Mouse (Mus musculus): ENCODE results near the gene Il9r. TPM values are rescaled to one million over a fixed set of nuclear protein-coding genes. Genes with fewer than 3 reads are reported as not detected.
"Not testable (repeated sequence)": the region's sequence is repeated elsewhere in the genome, so short reads cannot be mapped to it uniquely, and the experiment has no call there.

The Il9r gene
- polyA plus RNA-seq, 2 experiments, result 0.21 to 0.54 TPM

- Histone ChIP-seq H3K9ac (ENCODE audit: low read depth, low read length, severe bottlenecking) (no peak overlapping the region), H3K9me3 (ENCODE audit: control insufficient read depth, low read length) (no peaks in the 10 kb centered on the region), H3K4me3 (replicated peaks; ENCODE audit: low read length) (no peak overlapping the region), H3K27ac (replicated peaks; ENCODE audit: low read depth, low read length) (no peak overlapping the region), H3K4me1 (ENCODE audit: control insufficient read depth, insufficient read depth, low read length) (peaks cover 19% of the 10 kb centered on the region), H3K4me2 (replicated peaks; ENCODE audit: low read depth, low read length, severe bottlenecking) (no peak overlapping the region), H3K27me3 (ENCODE audit: control insufficient read depth, insufficient read depth, low read length) (no peaks in the 10 kb centered on the region), H3K36me3 (ENCODE audit: control insufficient read depth, insufficient read depth, low read length) (peaks cover 59% of the 10 kb centered on the region)
- TF ChIP-seq POLR2A (IDR thresholded peaks at IDR 0.05; ENCODE audit: borderline replicate concordance, extremely low read depth, insufficient read depth, insufficient read length), result no peak
- no peak for ATAC-seq (ENCODE audit: low FRiP score, low read depth)
- WGBS, result 93% methylated on average over 18 of the region's 18 CpGs
- DNase-seq (ENCODE audit: low spot score), result no peak
Measured at GRCm38 (mm10) chr11:32215372-32216162, 15.5 kb upstream of the Il9r start.

- H3K9ac ChIP-seq (ENCODE audit: low read depth, low read length, severe bottlenecking), result no peak overlapping the region
- peaks cover 5% of the 10 kb centered on the region; the same call in 1 of the 2 replicates for H3K4me1 ChIP-seq (ENCODE audit: control insufficient read depth, insufficient read depth, low read length)
- H3K9me3 ChIP-seq (ENCODE audit: control insufficient read depth, low read length), result no peaks in the 10 kb centered on the region
- H3K27ac ChIP-seq (replicated peaks; ENCODE audit: low read depth, low read length), result no peak overlapping the region
- peaks cover 82% of the 10 kb centered on the region for H3K36me3 ChIP-seq (ENCODE audit: control insufficient read depth, insufficient read depth, low read length)
- no peak overlapping the region for H3K4me3 ChIP-seq (replicated peaks; ENCODE audit: low read length)
- no peak for TF ChIP-seq POLR2A (IDR thresholded peaks at IDR 0.05; ENCODE audit: borderline replicate concordance, extremely low read depth, insufficient read depth, insufficient read length)
- DNase-seq (ENCODE audit: low spot score), result no peak
- WGBS, result 90% methylated on average over 9 of the region's 9 CpGs
- no peak overlapping the region for H3K4me2 ChIP-seq (replicated peaks; ENCODE audit: low read depth, low read length, severe bottlenecking)
- no peaks in the 10 kb centered on the region for H3K27me3 ChIP-seq (ENCODE audit: control insufficient read depth, insufficient read depth, low read length)
- ATAC-seq (ENCODE audit: low FRiP score, low read depth), result no peak
Measured at GRCm38 (mm10) chr11:32210623-32211022, 10.5 kb upstream of the Il9r start.

DNA sequence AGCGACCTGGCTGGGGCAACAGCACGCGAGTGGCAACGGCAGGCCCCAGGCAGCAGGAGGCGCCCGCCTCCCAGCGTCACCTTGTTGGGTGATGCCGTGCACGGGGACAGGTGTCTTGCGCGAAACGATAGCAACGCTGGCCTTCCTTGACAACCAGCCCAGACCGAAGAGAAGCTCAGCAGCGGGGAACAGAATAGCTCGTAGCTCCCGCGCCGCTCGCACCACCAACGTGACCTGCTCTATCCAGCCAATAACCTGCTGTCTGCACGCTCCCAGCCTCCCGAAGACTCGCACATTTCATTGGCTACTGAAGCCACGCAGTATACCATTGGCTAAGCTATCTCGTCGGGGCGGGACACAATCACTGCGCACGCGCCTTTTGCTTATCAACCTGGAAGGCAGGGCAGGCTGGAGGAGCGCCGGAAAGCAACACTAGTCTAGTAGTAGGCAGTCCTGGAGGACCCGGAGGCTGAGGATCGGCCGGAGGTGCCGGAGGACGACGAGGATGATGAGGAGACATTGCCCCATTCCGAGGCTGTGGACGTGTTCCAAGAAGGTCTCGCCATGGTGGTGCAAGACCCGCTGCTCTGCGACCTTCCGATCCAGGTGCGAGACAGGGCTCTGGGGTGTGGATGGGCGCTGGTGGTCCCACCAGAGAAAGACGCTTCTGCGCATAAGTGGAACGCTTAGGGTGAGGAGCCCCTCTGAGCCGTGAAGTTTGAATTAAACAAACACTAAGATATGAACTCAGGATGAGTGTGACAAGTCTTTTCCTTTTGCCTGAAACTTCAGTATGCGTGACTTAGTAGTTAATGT is 5.2 kb upstream of the Il9r start, which contains the start of gene Snrnp25:
TSS of gene Snrnp25 (plus strand) at position 358 of the 816 bp plus-strand sequence.
- H3K4me1 ChIP-seq (ENCODE audit: control insufficient read depth, insufficient read depth, low read length), result peaks cover 7% of the 10 kb centered on the region; the same call in 1 of the 2 replicates
- no peak within 1 kb of the TSS for H3K27ac ChIP-seq (replicated peaks; ENCODE audit: low read depth, low read length)
- H3K9ac ChIP-seq (ENCODE audit: low read depth, low read length, severe bottlenecking), result peak within 1 kb of the TSS; percentile 71
- H3K4me2 ChIP-seq (replicated peaks; ENCODE audit: low read depth, low read length, severe bottlenecking), result peak within 1 kb of the TSS; percentile 69
- ATAC-seq (ENCODE audit: low FRiP score, low read depth) (peak; percentile 100), DNase-seq (ENCODE audit: low spot score) (peak; percentile 99)
- 1% methylated on average over 50 of the region's 52 CpGs for WGBS
- H3K27me3 ChIP-seq (ENCODE audit: control insufficient read depth, insufficient read depth, low read length), result no peaks in the 10 kb centered on the region
- H3K4me3 ChIP-seq (replicated peaks; ENCODE audit: low read length), result peak within 1 kb of the TSS; percentile 63
- no peaks in the 10 kb centered on the region for H3K9me3 ChIP-seq (ENCODE audit: control insufficient read depth, low read length)
- peak; percentile 30; the same call in 1 of the 2 replicates for TF ChIP-seq POLR2A (IDR thresholded peaks at IDR 0.05; ENCODE audit: borderline replicate concordance, extremely low read depth, insufficient read depth, insufficient read length)
- H3K36me3 ChIP-seq (ENCODE audit: control insufficient read depth, insufficient read depth, low read length), result peaks cover 28% of the 10 kb centered on the region

GRCm38 (mm10) chr11:32201922-32202685 is 2.0 kb upstream of the Il9r start:
- no peak for ATAC-seq (ENCODE audit: low FRiP score, low read depth)

GRCm38 (mm10) chr11:32200992-32201391 is 913 bp upstream of the Il9r start:
- ATAC-seq (ENCODE audit: low FRiP score, low read depth); H3K27me3 ChIP-seq (ENCODE audit: control insufficient read depth, insufficient read depth, low read length); H3K27ac ChIP-seq (replicated peaks; ENCODE audit: low read depth, low read length); DNase-seq (ENCODE audit: low spot score); H3K9me3 ChIP-seq (ENCODE audit: control insufficient read depth, low read length); H3K36me3 ChIP-seq (ENCODE audit: control insufficient read depth, insufficient read depth, low read length); H3K4me2 ChIP-seq (replicated peaks; ENCODE audit: low read depth, low read length, severe bottlenecking); H3K4me1 ChIP-seq (ENCODE audit: control insufficient read depth, insufficient read depth, low read length); H3K4me3 ChIP-seq (replicated peaks; ENCODE audit: low read length); H3K9ac ChIP-seq (ENCODE audit: low read depth, low read length, severe bottlenecking): not testable (repeated sequence)
- 61% methylated on average over 1 of the region's 1 CpGs for WGBS

More at GRCm38 (mm10) chr11:32201922-32202685, 2.0 kb upstream of the Il9r start:
- TF ChIP-seq POLR2A (IDR thresholded peaks at IDR 0.05; ENCODE audit: borderline replicate concordance, extremely low read depth, insufficient read depth, insufficient read length), result no peak
- WGBS, result 73% methylated on average over 11 of the region's 11 CpGs
- Histone ChIP-seq H3K36me3 (ENCODE audit: control insufficient read depth, insufficient read depth, low read length) (no peaks in the 10 kb centered on the region), H3K4me1 (ENCODE audit: control insufficient read depth, insufficient read depth, low read length) (peaks cover 7% of the 10 kb centered on the region; the same call in 1 of the 2 replicates), H3K4me3 (replicated peaks; ENCODE audit: low read length) (no peak overlapping the region), H3K9ac (ENCODE audit: low read depth, low read length, severe bottlenecking) (no peak overlapping the region), H3K27ac (replicated peaks; ENCODE audit: low read depth, low read length) (no peak overlapping the region), H3K27me3 (ENCODE audit: control insufficient read depth, insufficient read depth, low read length) (no peaks in the 10 kb centered on the region), H3K4me2 (replicated peaks; ENCODE audit: low read depth, low read length, severe bottlenecking) (no peak overlapping the region), H3K9me3 (ENCODE audit: control insufficient read depth, low read length) (no peaks in the 10 kb centered on the region)
- no peak for DNase-seq (ENCODE audit: low spot score)
